Comparison of ENCODE assay signal across 8 mouse cellular contexts in genomic region chr1:191224302-191224980, GRCm38 (mm10). TPM values are rescaled to one million over a fixed set of nuclear protein-coding genes. Genes with fewer than 3 reads are reported as not detected.
A peak's percentile ranks its signal among the peaks of the same experiment; 100 is the strongest.
DNase-seq lines count a peak whose midpoint lies in the region; ATAC-seq lines count a peak whose summit lies in the region.

No protein-coding gene starts in this region.

- 1% methylated on average over 57 of the region's 57 CpGs for WGBS in heart, embryonic 14.5 days
- WGBS in liver, embryonic 13.5 days (ENCODE audit: insufficient replicate concordance) = 1% methylated on average over 57 of the region's 57 CpGs
- under 1% methylated on average over 57 of the region's 57 CpGs for WGBS in stomach, embryonic 16.5 days

- H3K4me1 ChIP-seq in heart, embryonic 14.5 days (ENCODE audit: control insufficient read depth in 2 of 2, insufficient read depth in 2 of 2, low read length in 2 of 2) = peaks cover 6 to 9% of the 10 kb centered on the region in 2 experiments; a peak in 2 of 4 replicates
- H3K4me1 ChIP-seq in liver, embryonic 13.5 days (replicated peaks) = peaks cover 21% of the 10 kb centered on the region
- peaks cover 9% of the 10 kb centered on the region for H3K4me1 ChIP-seq in stomach, embryonic 16.5 days (ENCODE audit: control insufficient read depth, insufficient read depth, low read length)

- peak overlapping the region; percentile 94 for H3K4me2 ChIP-seq in heart, embryonic 14.5 days (ENCODE audit: low read length)
- H3K4me2 ChIP-seq in liver, embryonic 13.5 days = peak overlapping the region; percentile 98
- H3K4me2 ChIP-seq in stomach, embryonic 16.5 days (ENCODE audit: low read depth, low read length) = peak overlapping the region; percentile 95

- peak overlapping the region; percentile 81 for H3K9ac ChIP-seq in heart, embryonic 14.5 days (ENCODE audit: low read length)
- H3K9ac ChIP-seq in liver, embryonic 13.5 days = peak overlapping the region; percentile 79
- H3K9ac ChIP-seq in stomach, embryonic 16.5 days (ENCODE audit: low read length) = peak overlapping the region; percentile 93

- H3K27ac ChIP-seq in heart, embryonic 14.5 days (replicated peaks in 1 of 2; ENCODE audit: control insufficient read depth in 1 of 2, insufficient read depth in 1 of 2, low read depth in 2 of 2, low read length in 2 of 2) = peak overlapping the region; percentile 71 to 74
- peak overlapping the region; percentile 68 for H3K27ac ChIP-seq in liver, embryonic 13.5 days
- peak overlapping the region; percentile 92 for H3K27ac ChIP-seq in stomach, embryonic 16.5 days (ENCODE audit: low read length)

- DNase-seq in CD4-positive helper T cell, adult 2 months (ENCODE audit: low read depth, low spot score) = peak; percentile 96
- peak; percentile 81 for DNase-seq in brain, embryonic 18.5 days (ENCODE audit: low read depth, low spot score)
- peak; percentile 95 for DNase-seq in kidney, postnatal 14 days
- DNase-seq in liver, embryonic 13.5 days = peak; percentile 86
- peak; percentile 94 for DNase-seq in neural tube, embryonic 10.5 days (ENCODE audit: extremely low spot score, low spot score)

- H3K36me3 ChIP-seq in heart, embryonic 14.5 days (ENCODE audit: control insufficient read depth, insufficient read depth, low read length) = no peaks in the 10 kb centered on the region
- no peaks in the 10 kb centered on the region for H3K36me3 ChIP-seq in liver, embryonic 13.5 days
- H3K36me3 ChIP-seq in stomach, embryonic 16.5 days (ENCODE audit: control insufficient read depth, insufficient read depth, low read length) = no peaks in the 10 kb centered on the region

- no peaks in the 10 kb centered on the region for H3K27me3 ChIP-seq in heart, embryonic 14.5 days (ENCODE audit: control insufficient read depth, insufficient read depth, low read length)
- peaks cover 10% of the 10 kb centered on the region; the same call in 1 of the 2 replicates for H3K27me3 ChIP-seq in liver, embryonic 13.5 days
- no peaks in the 10 kb centered on the region for H3K27me3 ChIP-seq in stomach, embryonic 16.5 days (ENCODE audit: control insufficient read depth, insufficient read depth, low read length)

- H3K9me3 ChIP-seq in heart, embryonic 14.5 days (ENCODE audit: control insufficient read depth, low read length) = no peaks in the 10 kb centered on the region
- H3K9me3 ChIP-seq in liver, embryonic 13.5 days (replicated peaks) = no peaks in the 10 kb centered on the region
- no peaks in the 10 kb centered on the region for H3K9me3 ChIP-seq in stomach, embryonic 16.5 days (replicated peaks; ENCODE audit: control insufficient read depth, low read length)

- peak overlapping the region; percentile 65 to 86 for H3K4me3 ChIP-seq in heart, embryonic 14.5 days (ENCODE audit: control insufficient read depth in 1 of 2, insufficient read depth in 1 of 2, low read depth in 1 of 2, low read length in 2 of 2)
- H3K4me3 ChIP-seq in liver, embryonic 13.5 days (replicated peaks) = peak overlapping the region; percentile 76
- peak overlapping the region; percentile 96 for H3K4me3 ChIP-seq in stomach, embryonic 16.5 days (replicated peaks; ENCODE audit: low read length)

- ATAC-seq in erythroid progenitor cell, adult 5-6 weeks (replicated peaks; ENCODE audit: low FRiP score, poor library complexity, severe bottlenecking) = peak; percentile 94
- ATAC-seq in heart, embryonic 14.5 days (ENCODE audit: insufficient number of reproducible peaks, insufficient read depth, low FRiP score, low read depth) = peak; percentile 83
- peak; percentile 79 for ATAC-seq in liver, embryonic 13.5 days (ENCODE audit: low read depth)
- peak; percentile 87 for ATAC-seq in stomach, embryonic 16.5 days (ENCODE audit: insufficient read depth, low FRiP score)

RNA-seq across cellular contexts. Expression of gene Atf3, which starts 6.6 kb away (rescaled TPM):
- 3.8 and 4.3 TPM in 2 replicates for total RNA-seq in erythroid progenitor cell, adult 5-6 weeks (2015; ENCODE audit: low replicate concordance)
- total RNA-seq in erythroid progenitor cell, adult 5-6 weeks (2017; ENCODE audit: low replicate concordance) = 1.2 and 16.5 TPM in 2 replicates
- polyA plus RNA-seq in heart, embryonic 14.5 days (2014; fragmentation: Nextera tagmentation; extraction: Ambion mirVana) = 15.6 and 17.8 TPM in 2 replicates
- 1.3 TPM in 2 replicates for polyA plus RNA-seq in liver, embryonic 13.5 days (2015; fragmentation: Nextera tagmentation; extraction: Ambion mirVana)
- polyA plus RNA-seq in stomach, embryonic 16.5 days (2015; fragmentation: Nextera tagmentation; extraction: Ambion mirVana) = 4.7 and 5.9 TPM in 2 replicates

RNA-seq across cellular contexts. Expression of gene Fam71a, which starts 59.8 kb away (rescaled TPM):
- total RNA-seq in erythroid progenitor cell, adult 5-6 weeks (2015; ENCODE audit: low replicate concordance) = not detected in 2 replicates
- total RNA-seq in erythroid progenitor cell, adult 5-6 weeks (2017; ENCODE audit: low replicate concordance) = not detected in 2 replicates
- not detected in 2 replicates for polyA plus RNA-seq in heart, embryonic 14.5 days (2014; fragmentation: Nextera tagmentation; extraction: Ambion mirVana)
- not detected in 2 replicates for polyA plus RNA-seq in liver, embryonic 13.5 days (2015; fragmentation: Nextera tagmentation; extraction: Ambion mirVana)
- polyA plus RNA-seq in stomach, embryonic 16.5 days (2015; fragmentation: Nextera tagmentation; extraction: Ambion mirVana) = not detected in 2 replicates

Comparison
In these comparisons a context has a peak if more than half of its experiments do, and no peak if none do; other contexts are left out.
1. Peak in every context shown above with its lines: DNase-seq, ATAC-seq, H3K4me3 ChIP-seq and H3K27ac ChIP-seq.